Mouse (Mus musculus) limb, embryonic 14.5 days (tissue): ENCODE measurements around the gene Usp48. TPM values are rescaled to one million over a fixed set of nuclear protein-coding genes. Genes with fewer than 3 reads are reported as not detected.

ENCODE experiments used
- ATAC-seq: fragments of 200-750 bp; cut with Nextera tagmentation; 2 replicates; pipeline ENCODE4 v1.8.0; 2017; ENCODE audit warnings: low read depth, moderate number of reproducible peaks, moderate TSS enrichment; ENCODE audit not compliant: low FRiP score
- DNase-seq: peaks from one replicate; pipeline ENCODE4 v3.0.0-alpha.2; 2015; ENCODE audit warnings: low spot score
- H3K27ac ChIP-seq: fragments of 300-500 bp; sonication (generic); replicated peaks from 2 replicates; pipeline ENCODE4 v1.5.1; 2014; ENCODE audit warnings: low read depth, mild to moderate bottlenecking, low read length, moderate library complexity, mixed read lengths
- H3K27me3 ChIP-seq: fragments of 300-500 bp; sonication (generic); 2 replicates; pipeline ENCODE4 v1.6.1; 2014; ENCODE audit warnings: low read length, mixed read lengths; ENCODE audit not compliant: control insufficient read depth, insufficient read depth
- H3K36me3 ChIP-seq: fragments of 300-500 bp; sonication (generic); 2 replicates; pipeline ENCODE4 v1.6.1; 2014; ENCODE audit warnings: mild to moderate bottlenecking, low read length, moderate library complexity, mixed read lengths; ENCODE audit not compliant: control insufficient read depth, insufficient read depth
- H3K4me1 ChIP-seq: fragments of 300-500 bp; sonication (generic); 2 replicates; pipeline ENCODE4 v1.6.1; 2014; ENCODE audit warnings: antibody characterized with exemption, low read length, mixed read lengths; ENCODE audit not compliant: control insufficient read depth, insufficient read depth
- H3K4me2 ChIP-seq: fragments of 300-500 bp; sonication (generic); replicated peaks from 2 replicates; pipeline ENCODE4 v1.6.1; 2014; ENCODE audit warnings: low read depth, mild to moderate bottlenecking, low read length, moderate library complexity; ENCODE audit not compliant: severe bottlenecking
- H3K4me3 ChIP-seq: fragments of 300-500 bp; sonication (generic); replicated peaks from 2 replicates; pipeline ENCODE4 v1.5.1; 2014; ENCODE audit warnings: low read length
- H3K9ac ChIP-seq: fragments of 300-500 bp; sonication (generic); 2 replicates; pipeline ENCODE4 v1.6.1; 2014; ENCODE audit warnings: mild to moderate bottlenecking, low read depth, low read length, moderate library complexity; ENCODE audit not compliant: severe bottlenecking
- H3K9me3 ChIP-seq: fragments of 300-500 bp; sonication (generic); 2 replicates; pipeline ENCODE4 v1.6.1; 2016; ENCODE audit warnings: low read length; ENCODE audit not compliant: control insufficient read depth
- POLR2A ChIP-seq: fragments of 200-500 bp; IDR thresholded peaks from 2 replicates; pipeline ENCODE4 v1.8.0; 2012; ENCODE audit warnings: inconsistent platforms, mild to moderate bottlenecking, moderate library complexity, borderline replicate concordance; ENCODE audit not compliant: insufficient read depth, insufficient read length; ENCODE audit errors: extremely low read depth
- WGBS: fragments of 180-500 bp; shearing (Covaris S2); extraction: QIAGEN DNeasy Blood & Tissue Kit; methylation state at CpG from one replicate; pipeline ENCODE4 v1.1.7; 2014; 5-methylcytosine and 5-hydroxymethylcytosine counted together
- polyA plus RNA-seq, 2 experiments: library from polyadenylated mRNA; depleted of rRNA in 1 of 2; stranded (reverse) in 1 of 2; unstranded in 1 of 2; fragments of >200 nt; fragmentation: Nextera tagmentation in 1 of 2; extraction: Ambion mirVana in 1 of 2; gene quantifications; 2 replicates each; pipeline versions ENCODE4 v1.2.1 to v1.2.3; 2012 to 2014

Usp48 gene
- polyA plus RNA-seq, 2 experiments, result 69.3 to 124 TPM

GRCm38 (mm10) chr4:137642101-137642500, 48.5 kb downstream of the Usp48 start:
- DNase-seq (no peak), ATAC-seq (no peak)
- no peaks in the 10 kb centered on the region for H3K27me3 ChIP-seq
- peaks cover 88% of the 10 kb centered on the region for H3K36me3 ChIP-seq
- no peak overlapping the region for H3K4me2 ChIP-seq
- no peak overlapping the region for H3K9ac ChIP-seq
- no peak overlapping the region for H3K27ac ChIP-seq
- no peaks in the 10 kb centered on the region for H3K4me1 ChIP-seq
- H3K9me3 ChIP-seq, result no peaks in the 10 kb centered on the region
- 65% methylated on average over 2 of the region's 2 CpGs for whole genome bisulfite sequencing
- TF ChIP-seq POLR2A, result no peak
- H3K4me3 ChIP-seq, result no peak overlapping the region

DNA sequence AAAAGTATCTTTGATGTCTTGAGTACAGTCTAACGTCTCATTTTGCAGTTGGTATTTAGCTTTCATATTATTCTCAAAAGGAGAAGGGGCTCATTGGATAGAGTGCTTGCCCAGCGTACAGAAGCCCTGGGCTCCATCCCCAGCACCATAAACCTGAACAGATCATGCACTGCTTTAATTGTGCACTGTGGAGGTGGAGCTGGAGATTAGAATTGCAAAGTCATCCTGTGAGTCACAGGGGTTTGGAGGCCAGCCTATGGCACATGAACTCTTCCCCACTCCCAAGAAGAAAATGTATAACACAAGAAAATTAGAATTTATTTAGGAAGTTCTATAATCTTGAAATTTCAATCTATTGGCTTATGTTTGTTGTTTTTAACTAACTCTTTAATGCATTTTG, 49.9 kb downstream of the Usp48 start:
- DNase-seq (no peak), ATAC-seq (no peak)
- no peak overlapping the region for H3K4me3 ChIP-seq
- WGBS, result 75% methylated on average over 2 of the region's 2 CpGs
- no peaks in the 10 kb centered on the region for H3K4me1 ChIP-seq
- peaks cover 86% of the 10 kb centered on the region for H3K36me3 ChIP-seq
- H3K9me3 ChIP-seq, result no peaks in the 10 kb centered on the region
- no peaks in the 10 kb centered on the region for H3K27me3 ChIP-seq
- TF ChIP-seq POLR2A, result no peak
- no peak overlapping the region for H3K4me2 ChIP-seq
- no peak overlapping the region for H3K27ac ChIP-seq
- H3K9ac ChIP-seq, result no peak overlapping the region

- ATAC-seq, result no peak
- Histone ChIP-seq H3K4me2 (no peak overlapping the region), H3K27ac (no peak overlapping the region), H3K9me3 (no peaks in the 10 kb centered on the region), H3K36me3 (peaks cover 88% of the 10 kb centered on the region), H3K27me3 (no peaks in the 10 kb centered on the region), H3K9ac (no peak overlapping the region), H3K4me3 (no peak overlapping the region), H3K4me1 (no peaks in the 10 kb centered on the region)
- no peak for TF ChIP-seq POLR2A
- no peak for DNase-seq
Observed at GRCm38 (mm10) chr4:137646262-137646661, 52.7 kb downstream of the Usp48 start.

DNA sequence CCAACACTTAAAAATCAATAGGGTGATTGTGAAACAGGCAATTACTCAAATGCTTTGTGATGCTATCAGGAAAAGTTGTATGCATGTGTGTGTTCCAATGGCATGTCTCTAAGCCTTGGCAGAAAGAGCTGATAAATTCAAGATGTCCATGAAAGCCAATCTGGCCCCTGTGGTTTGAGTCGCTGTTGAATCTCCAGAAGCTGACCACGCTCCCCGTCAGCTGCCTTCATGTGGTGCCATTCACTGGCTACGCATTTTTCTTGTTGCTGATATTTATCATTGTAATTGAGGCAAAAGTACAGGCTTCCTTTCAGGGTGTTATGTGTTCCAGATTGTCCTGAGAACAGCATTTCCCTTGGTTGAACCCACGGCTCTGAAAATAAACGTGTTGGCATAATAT, 54.1 kb downstream of the Usp48 start:
- no peak for TF ChIP-seq POLR2A
- Histone ChIP-seq H3K27me3 (no peaks in the 10 kb centered on the region), H3K4me2 (no peak overlapping the region), H3K27ac (no peak overlapping the region), H3K36me3 (peaks cover 91% of the 10 kb centered on the region), H3K9ac (no peak overlapping the region), H3K4me3 (no peak overlapping the region), H3K9me3 (no peaks in the 10 kb centered on the region), H3K4me1 (no peaks in the 10 kb centered on the region)
- ATAC-seq (no peak), DNase-seq (no peak)
- WGBS, result 85% methylated on average over 6 of the region's 6 CpGs

DNA sequence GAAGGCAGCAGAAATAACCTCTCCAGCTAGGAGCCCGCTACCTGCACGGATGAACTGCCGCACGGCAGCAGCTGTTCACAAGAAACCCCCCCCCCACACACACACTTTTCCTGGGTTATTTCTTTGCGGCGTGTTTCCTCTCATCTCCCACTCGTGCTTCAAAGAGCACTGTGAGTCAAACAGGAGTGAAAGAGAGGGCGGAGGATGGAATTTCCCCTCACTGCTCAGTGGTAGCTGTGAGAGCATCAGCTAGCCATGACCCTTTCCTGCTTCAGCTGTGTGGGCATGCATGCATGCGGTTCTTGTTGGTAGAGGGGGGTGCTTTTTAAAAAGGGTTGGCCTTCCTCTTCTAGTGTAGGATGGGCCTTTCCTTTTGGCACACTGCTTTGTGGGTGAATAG, 54.7 kb downstream of the Usp48 start:
- WGBS, result 84% methylated on average over 9 of the region's 9 CpGs
- H3K27ac ChIP-seq, result no peak overlapping the region
- no peaks in the 10 kb centered on the region for H3K27me3 ChIP-seq
- H3K9ac ChIP-seq, result no peak overlapping the region
- no peak overlapping the region for H3K4me3 ChIP-seq
- DNase-seq, result no peak
- no peaks in the 10 kb centered on the region for H3K9me3 ChIP-seq
- peaks cover 97% of the 10 kb centered on the region for H3K36me3 ChIP-seq
- no peak for TF ChIP-seq POLR2A
- H3K4me2 ChIP-seq, result no peak overlapping the region
- H3K4me1 ChIP-seq, result no peaks in the 10 kb centered on the region
- no peak for ATAC-seq

GRCm38 (mm10) chr4:137650912-137651311, 57.4 kb downstream of the Usp48 start:
- no peaks in the 10 kb centered on the region for H3K9me3 ChIP-seq
- H3K4me2 ChIP-seq, result no peak overlapping the region
- H3K9ac ChIP-seq, result no peak overlapping the region
- TF ChIP-seq POLR2A, result no peak
- H3K4me3 ChIP-seq, result no peak overlapping the region
- no peaks in the 10 kb centered on the region for H3K27me3 ChIP-seq
- 84% methylated on average over 5 of the region's 5 CpGs for WGBS
- H3K36me3 ChIP-seq, result peaks cover 96% of the 10 kb centered on the region
- DNase-seq (no peak), ATAC-seq (no peak)
- H3K27ac ChIP-seq, result no peak overlapping the region
- no peaks in the 10 kb centered on the region for H3K4me1 ChIP-seq
